Mouse (Mus musculus) adrenal gland (tissue): Measurements from ENCODE around the gene Slc12a4.

Experiments
- intact Hi-C: fragments of 180-260 bp; cut with DNase I; formaldehyde crosslinking; loops from one replicate; pipeline ENCODE4 v1.15.1; 2025

Gene Slc12a4

GRCm38 (mm10) chr8:105971019-105971720 is 5.3 kb upstream of the Slc12a4 start:
- intact Hi-C loops = no loop called here

- intact Hi-C loops = no loop called here
Measured at GRCm38 (mm10) chr8:105969367-105969766, 3.5 kb upstream of the Slc12a4 start.

- intact Hi-C loops = no loop called here
Measured at GRCm38 (mm10) chr8:105966692-105967311, 905 bp upstream of the Slc12a4 start.

- intact Hi-C loops = no loop called here
Measured at GRCm38 (mm10) chr8:105965266-105965904, 512 bp downstream of the Slc12a4 start.

DNA sequence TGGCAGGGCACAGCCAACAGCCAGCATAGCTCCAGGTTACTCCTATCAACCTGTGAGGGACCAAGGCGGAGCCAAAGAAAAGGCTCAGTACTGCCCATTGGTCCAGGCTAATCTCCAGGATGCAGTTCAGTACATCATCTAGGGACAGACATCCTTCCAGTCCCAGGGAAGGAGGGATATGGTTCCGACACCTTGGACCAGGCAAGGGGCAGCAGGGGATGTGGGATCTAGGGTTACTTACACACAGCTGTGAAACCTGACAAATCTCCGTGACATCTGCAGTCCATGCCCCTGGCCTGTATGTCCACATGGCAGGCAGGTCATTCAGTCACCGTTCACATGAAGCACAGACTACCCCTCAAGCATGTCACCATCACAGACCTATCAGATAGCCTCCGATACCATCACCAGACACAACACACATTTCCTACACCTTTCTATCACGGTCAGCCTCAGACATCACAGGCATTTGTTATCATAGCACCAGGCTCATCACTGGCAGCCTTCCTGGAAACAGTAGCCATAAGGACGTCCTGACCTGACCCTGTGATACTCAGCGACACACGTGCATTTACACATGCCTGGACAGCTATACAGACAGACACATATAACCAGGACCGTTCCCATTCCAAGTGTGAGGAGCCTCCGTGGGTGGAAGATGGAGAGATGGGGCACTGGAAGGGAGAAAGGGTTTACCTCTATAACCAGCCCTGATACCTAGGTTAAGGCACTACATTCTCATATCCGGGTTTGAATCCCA is 1.2 kb downstream of the Slc12a4 start:
- intact Hi-C loops = no loop called here

GRCm38 (mm10) chr8:105961536-105961935 is 4.4 kb downstream of the Slc12a4 start:
- intact Hi-C loops = no loop called here

- intact Hi-C loops = no loop called here
Measured at GRCm38 (mm10) chr8:105961101-105961500, 4.8 kb downstream of the Slc12a4 start.

DNA sequence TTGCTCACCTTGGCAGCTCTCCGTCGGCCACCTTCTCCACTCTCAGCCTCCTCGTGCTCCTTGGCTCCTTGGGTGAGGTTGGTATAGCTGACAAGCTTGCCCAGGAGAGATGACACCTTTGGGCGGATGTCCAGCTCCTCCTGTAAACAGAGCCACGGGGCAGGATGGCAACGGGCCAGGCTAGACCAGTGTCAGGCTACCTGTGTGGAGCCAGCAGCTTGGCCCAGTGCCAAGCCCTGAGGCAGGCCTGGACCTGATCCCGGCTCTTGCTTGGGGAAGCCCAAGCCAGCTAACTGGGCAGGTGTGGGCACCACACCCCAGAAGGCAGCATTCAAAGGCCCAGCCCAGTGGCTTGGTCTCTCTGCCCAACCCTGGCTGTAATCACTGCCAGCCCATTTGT is 6.5 kb downstream of the Slc12a4 start:
- intact Hi-C loops = no loop called here

GRCm38 (mm10) chr8:105957813-105958212 is 8.1 kb downstream of the Slc12a4 start:
- intact Hi-C loops = no loop called here

- intact Hi-C loops = no loop called here
Measured at GRCm38 (mm10) chr8:105956556-105956955, 9.3 kb downstream of the Slc12a4 start.

GRCm38 (mm10) chr8:105951057-105951659 is 14.7 kb downstream of the Slc12a4 start:
- intact Hi-C loops = no loop called here

DNA sequence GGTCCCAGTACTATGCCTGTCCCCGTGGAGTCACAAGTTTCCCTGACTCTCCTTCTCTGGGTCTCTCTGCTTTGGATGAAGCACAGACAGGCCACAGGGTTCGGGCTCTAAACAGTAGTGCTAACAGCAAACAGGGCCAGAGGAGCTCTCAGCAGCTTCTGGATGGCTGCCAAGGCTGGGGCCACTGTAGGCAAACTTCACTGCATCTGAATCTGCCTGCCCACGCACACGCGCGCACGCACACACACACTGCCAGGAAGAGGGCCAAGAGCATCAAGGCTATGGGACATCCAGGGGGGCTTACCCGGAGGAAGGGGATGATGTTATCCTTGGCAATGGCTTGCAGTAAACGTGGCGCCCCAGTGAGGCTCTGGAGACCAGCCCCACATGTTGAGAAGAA is 16.5 kb downstream of the Slc12a4 start:
- intact Hi-C loops = no loop called here

GRCm38 (mm10) chr8:105943321-105943739 is 22.6 kb downstream of the Slc12a4 start, which contains the start of gene Lcat:
Gene Lcat, minus strand, starts transcription at chr8:105943382.
- intact Hi-C loops = no loop called here

DNA sequence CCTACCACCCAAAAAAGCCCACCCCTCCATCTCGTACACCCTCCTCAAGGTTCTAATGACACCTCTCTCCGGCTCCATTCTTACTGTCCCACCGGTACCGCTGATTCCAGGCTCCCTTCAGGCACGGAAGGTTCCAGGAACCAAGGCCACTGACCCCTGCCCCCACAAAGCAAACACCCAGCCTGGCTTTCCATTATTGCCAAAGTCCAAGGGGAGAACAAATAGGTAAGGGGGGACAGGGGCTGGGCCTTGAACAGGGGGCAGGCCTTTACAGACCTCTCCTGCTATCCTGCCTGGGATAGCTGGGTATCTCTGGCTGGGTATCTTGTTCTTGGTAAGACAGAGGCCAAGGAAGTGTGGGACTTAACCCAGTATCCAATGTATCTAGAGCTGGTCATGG is 23.4 kb downstream of the Slc12a4 start:
- intact Hi-C loops = no loop called here

DNA sequence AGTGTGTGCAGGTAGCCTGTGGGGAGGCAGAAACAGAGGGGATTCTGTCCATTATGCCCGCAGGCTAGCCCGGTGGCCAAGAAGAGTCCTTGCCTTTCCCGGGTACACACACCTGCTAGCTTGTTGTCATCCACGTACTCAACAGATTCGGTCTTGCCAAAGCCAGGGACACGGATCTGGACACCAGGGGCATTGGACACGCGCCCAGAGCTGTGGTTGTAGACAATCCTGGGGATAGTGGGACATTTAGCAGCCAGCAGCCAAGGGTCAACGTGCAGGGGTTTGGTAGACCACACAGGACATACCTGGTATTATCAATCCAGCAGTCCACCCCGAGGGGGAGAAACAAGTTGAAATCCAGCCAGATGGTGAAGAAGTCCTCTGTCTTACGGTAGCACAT is 23.9 kb downstream of the Slc12a4 start:
- intact Hi-C loops = no loop called here

- intact Hi-C loops = no loop called here
Measured at GRCm38 (mm10) chr8:105938306-105938669, 27.6 kb downstream of the Slc12a4 start, which contains the start of gene Psmb10. Gene Psmb10, minus strand, starts transcription at chr8:105938444.

DNA sequence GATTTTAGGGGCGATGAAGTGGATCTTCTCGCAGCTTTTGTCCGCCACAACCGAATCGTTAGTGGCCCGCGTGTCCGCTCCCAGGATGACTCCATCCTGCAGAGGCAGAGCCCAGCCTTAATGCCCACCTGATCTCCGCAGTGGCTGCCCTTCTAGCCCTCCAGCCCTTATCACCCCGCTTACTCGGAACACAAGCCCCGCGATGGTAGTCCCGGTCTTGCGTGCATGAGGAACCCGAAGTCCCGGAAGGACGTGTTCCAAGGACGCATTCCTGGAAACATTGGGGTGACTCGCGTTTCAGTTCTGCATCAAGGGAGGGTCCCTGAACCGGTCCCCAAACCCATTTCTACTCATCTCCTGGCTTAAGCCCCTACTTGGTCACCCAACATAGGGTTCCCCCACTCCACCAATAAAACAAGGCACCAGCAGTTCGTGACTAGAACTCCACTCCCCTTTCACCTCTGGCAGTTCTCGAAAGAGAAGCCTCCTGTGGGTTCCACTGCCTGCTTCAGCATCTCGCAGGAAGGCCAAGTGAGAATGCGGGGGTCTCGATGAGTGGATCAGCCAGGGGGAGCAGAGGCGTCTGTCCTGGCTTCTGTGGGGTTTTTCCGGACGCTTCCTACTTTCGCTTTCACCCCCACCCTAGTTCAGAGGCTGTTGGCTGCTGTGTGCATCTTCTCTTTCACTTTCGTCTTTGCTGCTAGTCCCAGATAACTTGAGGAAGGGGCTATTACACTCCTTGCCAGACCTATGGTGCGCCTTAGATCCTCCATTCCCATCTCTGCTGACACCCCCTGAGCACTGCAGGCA is 28.2 kb downstream of the Slc12a4 start:
- intact Hi-C loops = no loop called here

DNA sequence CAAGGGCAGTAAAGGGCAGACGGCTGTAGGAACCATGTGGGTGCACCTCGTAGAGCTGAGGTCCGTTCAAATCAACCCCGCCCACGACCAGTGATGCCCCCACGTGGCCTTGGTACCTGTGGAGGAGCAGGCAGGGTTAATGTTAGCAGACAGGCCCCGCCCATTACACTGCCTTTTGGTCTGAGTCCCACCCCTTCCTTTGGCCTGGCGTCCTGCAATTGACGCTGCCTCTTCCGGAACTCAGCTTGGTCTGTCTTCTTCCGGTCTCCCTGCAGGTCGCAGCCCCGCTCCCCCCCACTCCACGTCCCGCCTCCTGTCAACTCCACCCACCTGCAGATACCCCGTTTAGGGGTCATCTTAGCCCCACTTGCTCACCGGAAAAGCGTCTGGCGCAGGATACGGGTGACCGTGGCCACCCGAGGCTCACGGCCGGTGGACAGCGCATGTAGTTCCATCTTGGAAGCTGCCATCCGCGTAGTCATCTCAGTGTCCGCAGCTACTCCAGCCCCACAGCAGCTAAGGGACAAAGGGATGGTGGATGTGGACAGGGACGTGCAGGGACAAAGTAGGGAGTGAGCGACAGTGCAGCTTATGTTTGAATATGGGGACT is 28.9 kb downstream of the Slc12a4 start:
- intact Hi-C loops = no loop called here

GRCm38 (mm10) chr8:105935863-105936603 is 29.9 kb downstream of the Slc12a4 start:
- intact Hi-C loops = no loop called here
